Mouse (Mus musculus) ovary, postnatal 14 days (tissue): Measurements from ENCODE around the gene Mecr.
A peak's percentile ranks its signal among the peaks of the same experiment; 100 is the strongest.

Experiments used
- DNase-seq: peaks from one replicate; pipeline ENCODE4 v3.0.0; 2022; ENCODE audit warnings: low spot score

The Mecr gene

DNA sequence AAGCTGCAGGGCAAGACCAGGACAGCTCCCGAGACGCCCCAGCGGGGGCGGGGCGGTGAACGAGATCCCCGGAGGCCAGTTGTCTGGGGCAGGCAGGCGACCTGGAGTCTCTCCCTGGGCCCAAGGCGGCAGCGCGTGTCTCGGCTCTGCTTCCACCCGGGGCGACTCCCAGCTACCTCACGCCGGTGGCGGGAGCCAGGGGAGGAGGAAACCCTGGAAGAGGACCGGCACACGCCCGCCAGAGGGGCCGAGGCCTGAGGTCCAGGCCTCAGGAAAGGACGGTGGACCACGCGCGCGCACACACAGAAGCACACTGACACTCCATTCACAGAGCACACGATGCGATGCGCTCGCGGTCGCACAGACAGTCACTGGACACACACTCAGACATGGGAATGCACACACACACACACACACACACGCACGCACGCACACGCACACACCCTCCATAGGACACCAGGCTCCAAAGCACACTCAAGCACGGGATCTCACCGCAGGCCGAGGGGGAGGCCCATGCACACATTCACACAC, 6.9 kb upstream of the Mecr start:
- no peak for DNase-seq

DNA sequence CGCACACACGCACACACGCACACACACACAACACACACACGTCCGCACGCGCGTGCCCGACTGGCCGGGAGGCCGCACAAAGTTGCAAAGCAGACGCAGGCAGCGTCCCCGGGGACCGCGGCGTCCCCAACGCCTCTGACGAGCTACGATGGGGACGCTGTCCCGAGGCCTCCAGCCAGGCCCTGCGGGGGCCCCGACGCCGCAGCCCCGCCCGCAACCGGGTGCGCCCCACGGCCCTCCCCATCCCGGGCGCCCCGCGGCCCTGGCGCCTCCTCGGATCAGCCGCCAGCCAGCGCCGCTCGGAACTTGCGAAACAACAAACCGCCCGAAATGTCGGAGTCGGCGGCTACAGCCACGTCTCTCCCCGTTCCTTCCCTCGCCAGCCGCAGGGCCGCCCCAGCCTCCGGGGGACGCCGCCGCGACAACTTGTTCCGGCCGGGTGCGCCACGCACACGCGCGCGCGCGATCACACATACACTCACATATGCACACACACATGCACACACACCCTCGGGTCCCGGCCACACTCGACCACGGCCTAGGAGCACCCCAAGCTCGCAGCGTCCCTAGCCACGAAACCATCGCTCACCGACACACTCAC, 6.3 kb upstream of the Mecr start:
- no peak for DNase-seq

DNA sequence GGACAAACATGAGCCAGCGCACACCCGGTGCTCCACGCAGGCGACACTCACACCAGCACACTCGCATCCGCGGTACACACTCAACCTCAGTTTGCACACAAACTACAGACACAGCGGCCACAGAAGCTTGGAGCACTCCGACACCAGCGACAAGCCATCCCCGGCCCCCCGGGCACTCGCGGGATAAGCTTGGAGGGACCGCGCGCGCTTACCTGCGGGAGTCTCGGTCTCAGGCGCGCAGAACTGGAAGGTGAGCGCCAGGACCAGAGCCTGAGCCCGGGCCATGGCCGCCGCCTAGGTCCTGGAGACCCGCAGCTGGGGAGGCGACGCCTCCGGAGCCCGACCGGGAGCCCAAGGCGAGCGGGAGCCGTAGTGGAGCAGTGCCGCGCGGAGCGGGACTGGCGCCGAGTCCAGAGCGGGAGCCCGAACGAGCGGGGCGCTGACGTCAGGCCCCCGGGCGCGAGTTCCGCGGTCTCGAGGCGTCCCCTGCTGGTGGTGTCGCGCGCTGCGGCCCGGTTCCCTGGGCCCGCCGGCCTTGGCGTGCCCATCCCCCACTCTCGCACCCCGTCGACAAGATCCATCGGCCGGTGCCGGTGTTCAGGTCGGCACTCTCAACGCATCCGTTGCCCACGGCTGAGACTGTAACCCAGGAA, 5.3 kb upstream of the Mecr start, which contains the start of gene Ptpru:
Gene Ptpru (minus strand): TSS at position 417 of the 653 bp plus-strand sequence.
- peak; percentile 94 for DNase-seq

DNA sequence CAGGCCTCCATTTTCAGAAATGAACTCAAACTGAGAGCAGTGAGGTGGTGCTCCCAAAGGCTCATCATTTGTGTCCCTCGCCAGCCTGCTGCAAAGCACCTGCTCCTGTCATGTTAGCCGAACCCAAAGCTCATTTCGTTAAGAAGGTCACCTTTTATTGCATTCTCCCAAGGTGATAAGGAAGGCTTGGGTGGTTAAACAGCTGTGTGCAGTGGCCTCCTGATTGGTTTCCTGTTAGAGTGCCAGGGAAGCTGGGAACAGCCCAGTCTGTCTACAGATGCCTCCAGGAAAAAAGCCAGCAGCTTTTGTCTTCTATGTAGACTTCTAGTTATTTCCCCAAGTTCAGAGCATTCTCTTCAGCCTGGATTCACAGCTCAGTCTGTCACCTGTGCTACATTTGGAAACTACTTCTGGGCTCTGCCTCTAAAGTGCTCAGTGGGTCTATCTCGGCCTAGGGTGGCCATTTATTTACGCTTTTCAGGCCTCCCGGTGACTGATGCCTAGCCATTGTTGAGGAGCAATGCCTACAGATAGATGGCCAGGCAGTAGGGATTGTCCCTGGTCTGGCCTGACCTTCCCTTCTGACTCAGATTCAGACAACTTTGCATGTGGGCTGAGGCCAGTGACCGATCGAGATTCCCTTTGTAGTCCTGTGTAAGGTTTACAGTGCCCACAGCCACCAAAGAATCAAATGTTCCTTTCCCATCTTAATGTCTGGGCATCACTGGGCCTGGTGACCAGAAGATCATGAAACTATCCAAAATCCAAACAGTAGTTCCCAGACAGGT, 2.9 kb downstream of the Mecr start:
- no peak for DNase-seq

DNA sequence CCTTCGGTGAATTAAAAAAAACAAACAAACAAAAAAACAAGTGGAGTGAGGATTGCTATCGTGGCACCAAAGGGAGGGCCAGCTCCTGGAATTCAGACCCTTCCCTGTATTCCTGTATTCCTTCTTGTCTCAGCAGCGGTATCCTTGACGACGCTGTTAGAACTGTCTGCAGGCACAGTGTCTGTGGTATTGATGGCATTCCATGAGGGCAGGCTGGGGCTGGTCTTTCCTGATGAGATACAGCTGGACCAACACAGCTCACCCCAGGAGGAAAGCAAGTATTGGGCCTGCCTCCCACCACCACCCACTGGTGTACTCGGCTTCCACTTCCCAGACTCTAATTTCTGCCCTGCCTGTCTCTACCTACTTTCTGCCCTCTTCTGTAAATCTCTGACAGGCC, 4.8 kb downstream of the Mecr start:
- no peak for DNase-seq

DNA sequence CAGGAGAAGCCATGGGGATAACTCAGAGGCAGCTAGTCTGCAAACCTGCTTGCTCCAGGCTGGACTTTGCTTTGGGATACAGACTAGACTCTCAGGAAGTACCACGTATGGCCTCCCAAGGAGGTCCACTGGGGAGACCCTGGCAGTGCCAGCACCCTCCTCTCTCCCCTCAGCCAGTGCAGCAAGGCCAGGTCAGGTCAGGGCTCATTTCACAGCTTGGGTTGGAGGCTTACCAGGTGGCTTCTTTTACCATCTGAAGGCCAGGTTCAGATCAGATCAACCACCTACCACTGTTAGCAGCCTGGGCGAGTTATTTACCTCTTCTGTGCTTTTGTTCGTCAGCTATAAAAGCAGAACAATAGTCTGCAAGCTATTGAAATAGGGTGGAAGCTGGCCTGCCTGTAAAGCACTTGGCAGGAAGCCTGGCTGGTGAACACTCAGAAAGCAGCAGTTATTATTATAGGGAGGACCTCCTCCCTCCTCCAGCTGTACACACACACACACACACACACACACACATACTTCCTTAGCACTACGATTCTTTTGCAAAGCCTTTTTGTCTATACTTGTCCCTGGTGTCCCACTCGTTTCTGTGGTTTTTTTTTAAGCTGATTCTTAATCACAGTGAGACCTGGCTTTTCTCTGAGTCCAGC, 6.8 kb downstream of the Mecr start:
- no peak for DNase-seq

DNA sequence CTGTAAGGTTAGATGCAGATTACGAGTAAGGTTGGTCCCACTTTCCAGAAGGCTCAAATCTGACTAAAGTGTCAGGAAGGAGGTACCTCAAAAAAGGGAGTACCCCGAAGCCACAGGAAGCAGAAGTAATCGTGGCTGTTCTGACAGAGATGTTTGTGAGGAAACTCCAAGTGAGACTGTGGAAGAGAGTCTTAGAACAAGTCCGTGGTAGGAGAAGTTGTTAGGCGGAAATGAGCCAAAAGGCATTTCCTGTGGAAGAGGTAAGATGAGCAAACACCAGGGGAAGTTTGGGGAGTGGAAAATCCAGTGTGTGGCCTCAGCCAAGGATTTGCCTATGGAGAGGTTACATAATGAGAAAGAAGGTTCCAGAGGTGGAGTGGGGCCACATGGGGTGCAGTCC, 11.7 kb downstream of the Mecr start:
- DNase-seq, result no peak

DNA sequence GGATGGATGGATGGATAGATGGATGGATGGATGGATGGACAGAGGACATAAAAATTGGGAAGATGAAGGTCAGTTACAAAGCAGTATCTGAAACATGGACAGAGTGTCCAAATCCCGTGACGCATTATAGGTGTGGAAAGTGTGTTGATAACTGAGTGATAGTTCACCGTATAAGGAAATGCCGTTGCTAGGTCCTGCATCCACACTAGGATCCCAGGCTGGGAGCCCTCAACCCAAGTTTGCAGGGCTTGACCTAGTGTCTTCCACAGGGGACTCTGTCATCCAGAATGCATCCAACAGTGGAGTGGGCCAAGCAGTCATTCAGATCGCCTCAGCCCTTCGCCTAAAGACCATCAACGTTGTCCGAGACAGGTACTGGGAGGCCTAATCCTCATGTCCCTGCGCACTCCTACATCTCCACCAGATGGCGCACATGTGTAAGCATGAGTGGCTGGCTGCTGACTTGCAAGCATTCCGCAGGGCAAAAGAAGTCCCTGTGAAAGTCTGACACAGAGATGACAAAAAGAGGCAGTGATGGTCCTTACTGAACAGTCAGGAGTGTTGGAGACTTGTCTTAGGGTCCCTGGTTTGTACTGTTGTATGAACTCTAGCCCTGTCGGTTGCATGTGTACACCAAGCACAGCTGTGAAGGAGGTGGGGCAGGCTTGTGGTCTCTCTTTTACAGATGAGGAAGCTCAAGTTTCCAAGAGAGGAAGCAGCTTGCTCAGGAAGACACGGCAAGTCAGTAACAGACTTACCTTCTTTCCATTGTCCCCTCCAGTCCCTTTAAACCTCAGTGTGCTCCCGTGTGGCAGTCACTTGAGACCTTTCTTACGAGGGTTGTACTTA, 17.4 kb downstream of the Mecr start:
- peak; percentile 74 for DNase-seq

DNA sequence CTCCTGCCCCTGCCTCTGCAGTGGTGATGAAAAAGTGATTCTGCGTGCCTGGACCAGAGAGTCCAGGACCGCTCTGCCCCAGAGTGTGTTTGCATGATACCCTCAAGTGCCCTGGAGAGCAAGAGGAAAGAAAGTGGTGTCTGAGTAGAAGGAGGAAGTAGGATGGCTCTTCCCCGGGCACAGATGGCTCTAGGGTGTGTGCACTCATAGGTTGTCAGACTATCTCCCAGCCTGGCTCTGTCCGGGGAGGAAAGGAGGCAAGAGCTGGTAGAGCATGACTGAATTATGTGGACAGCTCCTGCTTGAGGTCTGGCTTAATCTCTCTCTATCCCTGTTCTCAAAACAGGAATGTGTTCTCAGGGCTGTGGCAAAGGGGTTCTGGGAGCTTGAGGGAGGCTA, 18.1 kb downstream of the Mecr start:
- no peak for DNase-seq

DNA sequence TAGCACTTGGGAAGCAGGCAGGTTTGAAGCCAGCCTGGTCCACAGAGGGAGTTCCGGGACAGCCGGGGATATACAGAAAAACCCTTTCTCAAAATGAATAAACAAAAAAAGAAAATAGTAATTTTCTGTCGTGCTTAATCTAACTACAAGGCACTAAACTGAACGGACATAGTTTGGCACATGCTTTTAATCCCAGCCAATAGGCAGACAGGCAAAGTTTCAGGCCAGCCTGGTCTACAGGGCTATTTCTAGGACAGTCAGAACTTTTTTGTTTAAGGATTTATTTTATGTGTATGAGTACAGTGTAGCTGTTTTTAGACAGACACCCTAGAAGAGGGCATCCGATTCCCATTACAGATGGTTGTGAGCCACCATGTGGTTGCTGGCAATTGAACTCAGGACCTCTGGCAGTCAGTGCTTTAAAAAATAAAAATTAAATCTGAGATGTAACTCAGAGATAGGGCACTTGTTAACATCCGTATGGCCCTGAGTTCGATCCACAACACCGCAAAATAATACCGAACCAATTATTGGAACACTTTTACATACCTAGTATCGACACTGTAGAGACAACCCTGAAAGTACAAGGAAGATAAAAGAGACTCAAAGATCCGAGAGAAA, 29.5 kb downstream of the Mecr start:
- no peak for DNase-seq

DNA sequence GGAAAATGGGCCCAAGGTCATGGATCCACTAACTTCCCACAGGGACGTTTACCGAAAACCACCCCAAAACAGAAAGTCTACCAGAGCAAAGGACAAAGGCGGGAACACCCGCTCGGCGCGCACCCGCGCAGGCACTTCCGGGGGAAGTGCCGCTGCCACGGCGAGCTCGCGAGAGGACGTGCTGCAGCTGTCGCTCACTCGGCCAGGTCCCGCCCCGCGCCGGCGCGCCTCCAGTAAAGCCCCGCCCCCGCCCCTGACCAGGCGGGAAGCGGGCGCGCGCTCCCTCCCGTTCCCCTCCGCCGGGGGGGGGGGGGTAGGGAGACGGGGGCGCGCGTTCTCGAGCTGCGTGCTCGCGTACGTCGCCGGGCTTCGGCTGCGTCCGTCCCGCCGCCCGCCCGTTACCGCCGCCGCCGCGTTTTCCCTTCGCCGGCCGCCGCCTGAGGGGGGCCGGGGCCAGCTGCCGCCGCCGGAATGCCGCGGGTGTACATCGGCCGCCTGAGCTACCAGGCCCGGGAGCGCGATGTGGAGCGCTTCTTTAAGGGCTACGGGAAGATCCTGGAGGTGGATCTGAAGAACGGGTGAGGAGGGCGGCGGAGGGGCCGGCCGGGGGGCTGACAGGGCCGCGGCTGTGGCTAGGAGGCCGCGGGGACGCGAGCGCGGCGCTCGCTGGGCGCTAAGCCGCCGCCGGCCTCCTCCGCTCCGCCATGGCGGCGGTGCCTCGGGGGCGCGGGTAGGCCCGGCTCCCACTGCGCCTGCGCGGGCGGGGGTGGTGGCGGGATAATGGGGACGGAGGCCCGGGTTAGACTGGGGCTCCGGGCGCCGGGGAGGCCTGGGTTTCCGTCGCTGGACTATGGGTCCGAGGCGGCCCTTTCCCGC, 30.3 kb downstream of the Mecr start, which contains the start of gene Srsf4:
Gene Srsf4 (plus strand): TSS at position 325 of the 876 bp plus-strand sequence.
- DNase-seq, result peak; percentile 85

DNA sequence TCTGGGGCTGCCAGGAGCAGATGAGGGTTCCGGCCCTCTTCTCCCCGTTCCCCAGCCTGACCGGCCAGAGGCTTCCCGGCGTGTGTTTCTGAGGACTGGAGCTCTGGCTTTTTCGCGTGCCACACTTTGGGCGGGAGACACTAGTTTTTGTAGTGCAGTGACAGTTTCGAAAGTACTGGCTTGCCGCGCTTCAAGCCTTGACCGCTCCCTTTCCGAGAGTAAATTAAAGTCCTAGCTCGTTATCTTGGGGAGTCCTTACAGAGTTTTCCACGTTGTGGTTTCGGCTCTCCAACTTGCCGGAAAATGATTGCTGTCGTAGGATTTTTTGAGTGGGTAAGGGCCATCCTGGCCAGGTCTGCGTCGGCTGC, 30.9 kb downstream of the Mecr start:
- no peak for DNase-seq

DNA sequence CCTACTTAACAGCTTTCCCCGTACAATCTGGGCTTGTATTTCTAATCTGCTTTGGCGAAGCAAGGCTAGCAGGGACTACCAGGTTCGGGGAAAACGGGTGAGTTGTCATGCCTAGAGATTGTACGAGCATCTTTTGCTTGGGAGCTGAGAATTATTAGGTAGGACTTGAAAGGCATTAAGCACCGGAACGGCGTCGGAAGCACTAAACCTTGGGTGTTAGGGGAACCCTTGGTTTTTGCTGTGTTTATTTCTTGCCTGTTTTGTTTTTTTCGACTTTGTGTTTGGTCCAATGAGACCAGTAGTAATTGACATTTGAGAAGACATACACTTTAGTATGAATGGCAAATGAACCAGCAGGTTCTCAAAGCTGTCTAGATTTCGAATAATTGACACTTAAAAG, 31.3 kb downstream of the Mecr start:
- DNase-seq, result no peak

DNA sequence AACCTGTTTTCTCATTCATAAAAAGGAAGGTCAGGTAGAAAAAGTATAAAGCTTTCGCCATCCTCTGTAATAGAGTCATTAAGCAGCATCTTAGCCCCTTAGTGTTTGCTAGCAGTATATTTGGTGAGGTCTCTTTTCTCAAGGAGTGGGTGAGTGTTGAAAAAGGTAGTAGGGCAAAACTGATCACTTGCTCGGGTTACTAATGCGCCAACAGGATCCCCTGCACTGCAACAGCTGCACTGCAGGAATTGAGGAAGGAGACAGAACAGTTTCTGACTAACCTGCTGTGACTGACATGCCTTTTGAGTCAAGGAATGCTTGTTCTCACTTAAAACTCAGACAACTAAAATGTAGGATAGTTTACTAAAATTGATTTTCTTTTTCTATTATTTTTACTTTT, 32.0 kb downstream of the Mecr start:
- no peak for DNase-seq

DNA sequence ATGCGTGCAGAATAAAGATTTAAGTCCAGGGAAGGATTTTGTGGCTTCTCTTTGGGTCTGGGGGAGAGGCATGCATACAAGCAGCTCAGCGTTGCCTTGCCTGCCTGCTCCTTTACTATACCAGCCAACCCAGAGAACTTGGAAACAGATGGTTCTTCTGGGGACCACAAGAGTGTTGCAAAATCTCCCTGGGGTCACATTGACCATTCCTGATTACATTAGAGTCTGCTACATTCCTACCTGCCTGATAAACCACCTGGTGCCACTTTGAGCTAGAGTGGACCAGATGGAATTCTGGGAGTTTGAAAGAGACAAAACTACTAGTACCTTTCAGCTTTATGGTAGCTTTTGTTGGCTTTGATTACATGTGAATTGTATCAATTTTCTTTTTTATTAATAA, 33.6 kb downstream of the Mecr start:
- no peak for DNase-seq

DNA sequence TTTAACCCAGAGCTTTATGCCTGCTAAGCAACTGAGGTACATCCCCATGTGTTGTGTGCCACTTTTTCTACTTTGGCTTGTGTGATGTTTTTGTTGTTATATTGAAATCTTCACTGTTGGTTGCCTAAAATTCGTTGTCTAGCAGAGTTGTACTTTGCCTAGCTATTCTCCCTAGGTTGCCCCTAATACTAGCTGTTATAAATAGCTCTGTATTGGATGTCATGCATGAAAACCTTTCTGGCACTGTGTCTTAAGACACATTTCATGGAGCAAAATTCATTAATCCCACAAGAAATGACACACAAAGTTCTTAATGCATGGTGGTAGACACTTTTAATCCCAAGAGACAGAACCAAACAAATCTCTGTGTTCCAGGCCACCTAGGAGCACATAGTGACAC, 36.4 kb downstream of the Mecr start:
- no peak for DNase-seq

DNA sequence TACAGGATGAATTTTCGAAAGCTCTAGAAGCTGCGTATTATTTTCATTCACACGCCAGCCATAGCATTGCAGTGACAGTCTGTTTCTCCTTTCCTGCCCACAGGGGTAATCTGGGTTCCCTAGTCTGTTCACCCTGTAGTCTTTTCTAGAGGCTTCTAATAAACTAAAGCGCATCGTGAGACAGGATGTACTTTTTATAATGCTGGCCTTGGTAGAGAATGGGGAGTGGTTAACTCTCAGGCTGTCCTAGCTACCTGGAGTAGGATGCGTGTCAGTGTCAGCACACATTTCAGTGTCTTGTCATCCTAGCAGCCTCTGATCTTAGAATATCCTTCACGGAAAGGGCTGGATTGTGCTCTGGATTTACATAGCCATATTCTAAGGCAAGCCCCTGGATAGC, 38.0 kb downstream of the Mecr start:
- no peak for DNase-seq

DNA sequence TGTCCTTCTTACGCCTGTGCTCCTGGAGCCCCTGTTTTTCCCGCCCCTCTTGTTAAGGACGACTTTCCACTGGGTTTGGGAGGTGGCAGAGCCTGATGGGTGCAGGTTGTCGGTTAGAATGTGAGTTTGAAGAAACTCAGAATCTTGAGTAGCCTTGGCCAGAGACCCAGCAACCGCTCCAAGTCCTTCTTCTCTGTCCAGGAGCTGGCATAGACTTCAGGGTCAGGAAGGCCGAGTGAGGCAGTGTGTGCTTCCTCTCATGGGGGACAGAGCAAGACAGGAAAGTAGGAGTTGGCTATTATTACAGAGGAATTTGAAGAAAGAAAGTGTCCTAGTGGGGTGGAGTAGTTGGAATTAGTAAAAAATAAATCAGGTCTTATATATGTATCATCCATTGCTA, 40.3 kb downstream of the Mecr start:
- no peak for DNase-seq

DNA sequence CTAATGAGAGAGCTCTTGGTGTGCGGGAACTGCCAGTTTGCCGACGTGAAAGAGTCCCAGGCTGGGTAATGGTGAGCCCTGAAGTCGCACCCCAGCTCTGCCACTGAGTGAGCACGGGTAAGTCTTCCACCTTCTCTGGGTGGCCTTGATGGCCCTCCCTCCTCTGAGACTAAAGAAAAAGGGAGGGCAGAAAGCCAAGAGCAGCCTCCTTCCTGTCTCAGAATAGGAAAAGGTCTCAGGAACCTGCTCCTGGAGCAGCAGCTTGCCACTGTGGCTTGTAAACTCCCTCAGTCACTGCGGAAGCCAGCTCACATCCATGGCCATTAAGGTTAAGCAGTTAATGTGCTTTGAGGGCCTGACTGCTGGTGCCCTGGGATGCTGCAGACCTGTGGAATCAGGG, 42.1 kb downstream of the Mecr start:
- DNase-seq, result no peak

DNA sequence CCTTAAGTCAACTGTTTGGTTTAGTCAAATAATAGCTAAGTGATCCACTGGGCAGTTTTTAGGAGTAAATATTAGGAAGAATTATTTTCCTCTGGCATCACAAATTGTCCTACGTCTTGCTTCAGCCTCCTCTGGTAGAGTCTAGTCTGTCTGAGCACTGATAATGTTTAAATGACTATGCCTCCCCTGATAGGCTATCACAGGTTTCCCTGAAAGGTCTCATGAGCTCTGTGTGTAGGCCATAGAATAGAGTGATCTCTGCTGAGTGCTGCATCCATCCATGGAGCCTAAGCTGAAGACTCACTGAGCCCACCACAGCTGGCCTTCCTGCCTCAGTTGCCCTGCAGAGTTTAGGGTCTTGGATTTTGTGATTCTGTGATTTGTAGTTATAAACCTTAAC, 45.3 kb downstream of the Mecr start:
- no peak for DNase-seq
